Mouse (Mus musculus): ENCODE data around the gene Pkib.

DNA sequence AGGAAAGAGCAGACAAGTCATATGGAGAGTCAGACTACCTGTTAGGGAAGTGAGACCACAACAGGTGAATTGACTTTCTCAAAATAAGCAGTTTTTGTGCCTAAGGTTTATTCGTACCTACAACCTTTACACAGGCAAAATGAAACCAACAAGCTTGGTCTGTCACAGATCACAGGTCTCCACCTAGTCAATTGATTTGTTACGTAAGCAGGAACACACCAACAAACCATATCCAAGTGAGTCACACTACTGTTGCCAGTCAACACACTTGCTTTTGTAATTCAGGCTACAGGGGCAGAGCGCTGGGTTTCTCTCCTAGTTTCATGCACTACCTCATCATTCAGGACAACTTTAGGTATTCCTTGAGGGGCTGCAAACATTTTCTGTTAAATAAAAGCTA is 28.7 kb downstream of the Pkib start:
- TF ChIP-seq CTCF (IDR thresholded peaks at IDR 0.05; ENCODE audit: control insufficient read depth, insufficient read depth, insufficient replicate concordance, low read depth, low read length) (no peak), POLR2A (IDR thresholded peaks at IDR 0.05; ENCODE audit: control insufficient read depth, low read depth, low read length) (no peak)

Measured in testis, adult 2 months (tissue).